Mouse (Mus musculus): ENCODE data around the gene AC109138.7.
A peak's percentile ranks its signal among the peaks of the same experiment; 100 is the strongest.

Gene AC109138.7

GRCm38 (mm10) chr19:4214071-4214770 is at the start of gene AC109138.7, which contains the start of gene Clcf1:
AC109138.7 (plus strand) TSS chr19:4214357.
Clcf1 (plus strand) TSS chr19:4214238.
- DNase-seq (ENCODE audit: low spot score): peak; percentile 66

GRCm38 (mm10) chr19:4164721-4165120 is 49.4 kb upstream of the AC109138.7 start:
- DNase-seq (ENCODE audit: low spot score): no peak

DNA sequence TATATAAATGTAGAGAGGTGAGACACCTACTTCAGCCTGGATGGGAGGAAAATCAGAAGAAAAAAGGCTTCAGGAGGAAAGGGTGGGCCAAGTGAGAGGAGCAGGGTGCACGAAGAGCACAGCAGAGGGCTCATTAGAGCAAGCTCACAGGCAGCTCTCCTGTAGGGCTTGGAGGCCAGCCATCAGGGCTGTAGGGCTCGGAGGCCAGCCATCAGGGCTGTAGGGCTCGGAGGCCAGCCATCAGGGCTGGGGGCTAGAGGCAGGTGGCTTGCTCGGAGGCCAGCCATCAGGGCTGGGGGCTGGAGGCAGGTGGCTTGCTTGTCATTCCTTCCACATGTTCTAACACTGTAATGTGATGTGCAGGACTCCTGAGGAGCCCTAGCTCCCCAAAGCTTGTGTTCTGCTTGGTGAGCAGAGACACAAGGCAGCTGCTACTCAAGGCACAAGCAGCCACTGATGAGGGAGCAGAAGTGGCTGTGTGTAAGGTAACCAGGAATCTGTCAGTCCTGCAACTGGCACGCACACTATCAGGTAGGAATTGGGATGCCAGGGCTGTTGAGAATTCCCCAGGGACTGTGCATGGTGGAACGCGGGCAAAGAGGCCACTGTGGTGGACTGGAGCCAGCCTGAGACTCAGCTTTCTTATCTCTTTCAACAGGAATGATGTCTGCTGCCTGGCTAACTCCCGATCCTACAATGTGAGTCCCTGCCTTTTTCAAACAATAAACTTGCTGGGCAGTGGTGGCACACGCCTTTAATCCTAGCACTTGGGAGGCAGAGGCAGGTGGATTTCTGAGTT is 47.3 kb upstream of the AC109138.7 start:
- DNase-seq (ENCODE audit: low spot score): no peak

- peak; percentile 100 for DNase-seq (ENCODE audit: low spot score)
Observed at GRCm38 (mm10) chr19:4169378-4169784, 44.8 kb upstream of the AC109138.7 start.

- DNase-seq (ENCODE audit: low spot score): no peak
Observed at GRCm38 (mm10) chr19:4169810-4170209, 44.3 kb upstream of the AC109138.7 start.

- DNase-seq (ENCODE audit: low spot score): no peak
Observed at GRCm38 (mm10) chr19:4170723-4171392, 43.3 kb upstream of the AC109138.7 start.

DNA sequence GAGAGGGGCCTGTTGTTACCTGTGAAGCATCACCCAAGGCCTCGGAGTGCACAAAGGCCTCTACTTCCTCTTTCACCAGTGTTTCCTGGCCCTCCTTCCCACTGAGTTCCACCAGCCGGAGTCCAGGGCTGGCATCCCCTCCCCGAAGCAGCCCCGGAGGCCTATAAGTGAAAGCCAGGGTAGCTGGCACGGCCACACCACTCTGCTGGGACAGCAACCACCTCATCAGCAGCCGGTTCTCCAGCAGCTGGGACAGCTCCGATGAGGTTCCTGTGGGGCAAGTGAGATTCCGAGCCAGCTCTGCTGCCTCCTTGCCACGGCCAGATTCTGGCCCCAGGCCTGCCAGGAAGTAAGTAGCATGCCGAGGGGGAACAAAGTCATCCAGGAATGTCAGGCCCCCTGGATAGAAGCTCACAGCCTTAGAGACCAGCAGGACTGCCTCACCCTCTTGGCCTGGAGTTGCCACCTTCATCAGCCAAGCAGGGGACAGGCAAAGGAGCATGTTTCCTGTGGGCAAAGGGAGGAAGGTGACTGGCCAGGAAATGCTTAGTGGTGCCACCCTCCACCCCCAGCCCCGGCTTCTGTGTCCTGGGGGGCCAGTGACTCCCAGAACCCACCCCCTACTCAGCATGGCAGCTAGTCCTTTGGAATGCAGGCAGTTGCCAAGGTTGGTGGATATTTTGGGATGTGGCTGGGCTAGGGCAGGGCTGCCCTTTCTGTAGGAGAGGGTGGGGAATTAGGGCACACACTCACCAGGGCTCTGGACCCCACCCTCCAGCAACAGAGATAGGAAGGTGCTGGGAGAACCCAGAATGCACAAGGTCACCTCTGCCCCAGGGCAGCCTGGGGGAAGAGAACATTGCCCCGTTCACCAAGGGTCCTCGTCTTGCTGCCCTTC is 42.5 kb upstream of the AC109138.7 start:
- no peak for DNase-seq (ENCODE audit: low spot score)

GRCm38 (mm10) chr19:4172925-4173324 is 41.2 kb upstream of the AC109138.7 start:
- no peak for DNase-seq (ENCODE audit: low spot score)

DNA sequence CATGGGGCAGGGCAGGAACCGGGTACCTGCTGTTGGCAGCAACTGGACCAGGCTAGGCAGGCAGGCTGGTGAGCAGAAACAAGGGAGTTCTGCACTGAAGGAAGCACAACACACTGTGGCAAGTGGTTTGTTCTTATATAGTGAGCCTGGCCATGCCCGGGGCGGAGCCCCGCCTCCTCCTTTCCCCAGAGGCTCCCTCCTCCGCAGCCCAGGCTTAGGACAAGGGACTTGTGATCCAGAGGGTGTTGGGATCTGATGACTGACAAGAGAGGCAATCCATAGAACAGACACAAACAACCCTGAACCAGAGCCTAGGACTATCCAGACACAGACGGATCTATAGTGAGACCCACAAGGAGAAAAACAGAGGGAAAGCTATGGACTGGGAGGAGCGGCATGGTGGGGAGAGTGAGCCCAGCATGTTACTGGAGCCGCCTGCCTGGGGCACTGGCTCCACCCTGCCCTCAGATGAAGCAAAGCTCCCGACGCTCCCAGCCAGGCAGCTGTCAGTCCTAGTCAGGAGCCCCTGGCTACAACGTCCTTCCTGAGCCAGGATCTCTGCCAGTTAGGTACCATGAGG is 38.7 kb upstream of the AC109138.7 start, which contains the start of gene Carns1:
Carns1 (minus strand) TSS at position 112 of the 580 bp plus-strand sequence.
- peak; percentile 75 for DNase-seq (ENCODE audit: low spot score)

- no peak for DNase-seq (ENCODE audit: low spot score)
Observed at GRCm38 (mm10) chr19:4180411-4180810, 33.7 kb upstream of the AC109138.7 start.

- DNase-seq (ENCODE audit: low spot score): no peak
Observed at GRCm38 (mm10) chr19:4181892-4182291, 32.3 kb upstream of the AC109138.7 start.

DNA sequence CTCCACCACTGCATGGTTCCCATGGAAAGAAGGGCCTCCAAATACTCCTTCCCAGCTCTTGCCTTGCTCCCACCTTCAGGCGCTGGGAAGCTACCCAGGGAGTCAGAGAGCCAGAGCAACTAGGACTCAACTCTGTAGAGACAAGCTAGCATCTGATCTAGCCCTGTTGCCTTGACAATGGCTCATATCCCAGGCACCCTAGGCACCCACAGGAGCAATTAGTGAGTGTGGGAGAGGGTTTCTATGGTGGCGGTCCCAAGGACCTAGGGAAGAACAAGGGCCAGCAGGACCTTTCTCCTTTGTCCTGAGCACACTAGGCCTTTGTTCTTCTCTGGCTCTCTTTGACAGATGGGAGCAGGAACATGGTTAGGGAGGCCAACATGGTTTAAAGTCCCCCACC is 30.5 kb upstream of the AC109138.7 start:
- DNase-seq (ENCODE audit: low spot score): no peak

DNA sequence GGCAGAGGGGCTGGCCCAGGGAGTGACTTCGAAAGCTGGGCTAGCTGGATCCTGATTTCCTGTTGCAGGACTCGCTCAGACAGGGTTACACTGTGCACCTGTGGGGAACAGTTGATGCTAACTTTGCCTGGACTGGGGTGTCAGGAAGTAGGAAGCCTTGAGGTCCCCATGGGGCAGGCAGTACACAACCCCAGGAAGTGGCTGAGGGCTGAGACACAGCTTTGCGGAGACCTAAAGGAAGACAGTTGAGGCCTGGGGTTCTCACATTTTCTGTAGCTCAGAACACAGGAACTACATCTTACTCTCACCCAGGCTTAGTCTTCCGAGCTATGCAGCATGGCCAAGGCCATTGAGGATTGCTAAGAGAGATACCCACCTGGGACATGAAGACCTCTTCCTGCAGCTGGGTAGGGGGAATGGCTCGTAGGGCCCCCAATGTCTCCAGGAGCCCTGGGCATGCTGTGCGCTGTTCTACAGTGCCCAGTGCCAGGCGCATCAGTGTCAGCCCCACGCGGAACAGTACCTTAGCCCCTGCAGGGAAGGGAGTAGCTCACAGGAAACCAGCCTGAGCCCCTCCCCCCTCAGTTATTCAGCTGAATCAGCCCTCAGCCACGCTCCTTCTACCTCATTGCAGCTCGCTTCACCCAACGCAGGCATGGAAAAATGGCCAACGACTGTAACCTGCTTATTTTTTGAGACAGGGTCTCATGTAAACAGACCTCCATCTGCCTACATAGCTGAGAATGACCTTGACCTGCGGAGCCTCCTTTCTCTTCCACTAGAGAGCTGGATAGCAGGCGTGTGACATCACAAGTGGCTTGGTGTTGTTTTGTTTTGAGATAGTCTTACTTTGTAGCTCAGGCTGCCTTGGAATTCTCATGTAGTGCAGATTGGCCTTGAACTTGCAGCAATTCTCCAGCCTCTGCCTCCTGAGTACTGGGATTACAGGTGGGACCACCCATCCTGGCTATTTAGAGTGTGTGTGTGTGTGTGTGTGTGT is 28.9 kb upstream of the AC109138.7 start:
- no peak for DNase-seq (ENCODE audit: low spot score)

GRCm38 (mm10) chr19:4187303-4187702 is 26.9 kb upstream of the AC109138.7 start:
- DNase-seq (ENCODE audit: low spot score): no peak

- DNase-seq (ENCODE audit: low spot score): no peak
Observed at GRCm38 (mm10) chr19:4189051-4189620, 25.0 kb upstream of the AC109138.7 start.

GRCm38 (mm10) chr19:4190831-4191334 is 23.3 kb upstream of the AC109138.7 start, which contains the start of gene Tbc1d10c:
Tbc1d10c (minus strand) TSS chr19:4191284.
- DNase-seq (ENCODE audit: low spot score): no peak

DNA sequence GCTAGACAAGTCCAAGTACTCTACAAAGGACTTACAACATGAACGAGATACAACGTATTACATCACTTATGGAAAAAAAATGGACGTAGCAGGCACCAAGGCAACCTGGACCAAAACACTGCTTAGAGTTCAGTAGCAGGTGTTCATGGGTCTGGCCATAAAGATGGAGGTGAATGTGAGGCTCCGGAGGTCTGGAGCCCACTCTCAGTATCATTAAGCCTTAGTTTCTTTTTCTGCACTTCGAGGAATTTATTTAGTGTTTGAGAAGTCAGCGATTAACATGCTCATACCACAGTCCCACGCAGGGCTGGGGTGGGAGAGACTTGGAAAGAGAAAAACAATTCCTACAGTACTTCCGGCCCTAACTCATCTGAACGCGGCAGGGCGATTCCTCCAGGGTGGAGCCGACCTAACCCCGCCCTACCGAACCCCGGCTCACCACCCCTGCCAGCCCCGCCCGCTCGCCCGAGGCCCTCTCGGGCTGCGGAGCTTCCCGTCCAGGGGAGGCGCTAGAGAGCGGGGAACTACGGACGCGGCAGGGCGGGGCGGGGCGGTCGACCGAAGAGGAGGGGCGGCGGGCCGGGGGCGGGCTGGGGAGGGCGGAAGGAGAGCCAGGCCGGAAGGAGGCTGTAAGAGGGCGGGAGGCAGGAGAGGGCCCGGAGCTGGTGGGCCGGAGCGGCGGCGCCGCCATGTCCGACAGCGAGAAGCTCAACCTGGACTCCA is 22.5 kb upstream of the AC109138.7 start, which contains the start of gene Ppp1ca:
Ppp1ca (plus strand) TSS at position 538 of the 723 bp plus-strand sequence.
- DNase-seq (ENCODE audit: low spot score): peak; percentile 99

- no peak for DNase-seq (ENCODE audit: low spot score)
Observed at GRCm38 (mm10) chr19:4192251-4192985, 21.7 kb upstream of the AC109138.7 start.

All from testis, postnatal 10 days (tissue).